Mouse (Mus musculus): ENCODE measurements around the gene Dusp15. TPM values are rescaled to one million over a fixed set of nuclear protein-coding genes. Genes with fewer than 3 reads are reported as not detected.
A peak's percentile ranks its signal among the peaks of the same experiment; 100 is the strongest.

The Dusp15 gene
- polyA plus RNA-seq, 1 experiment from 2014 or later, result not detected

- peak overlapping the region; percentile 62 for H3K9ac ChIP-seq (ENCODE audit: low read length)
- peak overlapping the region; percentile 43 to 47 for H3K4me3 ChIP-seq (ENCODE audit: control insufficient read depth in 1 of 2, insufficient read depth in 1 of 2, low read depth in 1 of 2, low read length in 2 of 2)
- ATAC-seq (ENCODE audit: insufficient number of reproducible peaks, insufficient read depth, low FRiP score, low read depth), result no peak
- peaks cover 3 to 13% of the 10 kb centered on the region in 2 experiments; a peak in 3 of 4 replicates for H3K4me1 ChIP-seq (ENCODE audit: control insufficient read depth in 2 of 2, insufficient read depth in 2 of 2, low read length in 2 of 2)
- H3K36me3 ChIP-seq (ENCODE audit: control insufficient read depth, insufficient read depth, low read length), result no peaks in the 10 kb centered on the region
- H3K27me3 ChIP-seq (ENCODE audit: control insufficient read depth, insufficient read depth, low read length), result peaks cover 86% of the 10 kb centered on the region
- peak overlapping the region; percentile 92 for H3K4me2 ChIP-seq (ENCODE audit: low read length)
- no peak overlapping the region for H3K27ac ChIP-seq (replicated peaks in 1 of 2; ENCODE audit: control insufficient read depth in 1 of 2, insufficient read depth in 1 of 2, low read depth in 2 of 2, low read length in 2 of 2)
- under 1% methylated on average over 62 of the region's 65 CpGs for WGBS
- no peaks in the 10 kb centered on the region for H3K9me3 ChIP-seq (ENCODE audit: control insufficient read depth, low read length)
Observed at GRCm38 (mm10) chr2:152942898-152943515, 8.5 kb downstream of the Dusp15 start.

GRCm38 (mm10) chr2:152941776-152942175 lies 9.7 kb downstream of the Dusp15 start:
- no peak overlapping the region for H3K9ac ChIP-seq (ENCODE audit: low read length)
- WGBS, result 12% methylated on average over 7 of the region's 7 CpGs
- H3K4me2 ChIP-seq (ENCODE audit: low read length), result no peak overlapping the region
- no peaks in the 10 kb centered on the region for H3K9me3 ChIP-seq (ENCODE audit: control insufficient read depth, low read length)
- no peak overlapping the region for H3K27ac ChIP-seq (replicated peaks in 1 of 2; ENCODE audit: control insufficient read depth in 1 of 2, insufficient read depth in 1 of 2, low read depth in 2 of 2, low read length in 2 of 2)
- no peak for ATAC-seq (ENCODE audit: insufficient number of reproducible peaks, insufficient read depth, low FRiP score, low read depth)
- H3K4me3 ChIP-seq (ENCODE audit: control insufficient read depth in 1 of 2, insufficient read depth in 1 of 2, low read depth in 1 of 2, low read length in 2 of 2), result no peak overlapping the region
- peaks cover 3 to 13% of the 10 kb centered on the region in 2 experiments; a peak in 3 of 4 replicates for H3K4me1 ChIP-seq (ENCODE audit: control insufficient read depth in 2 of 2, insufficient read depth in 2 of 2, low read length in 2 of 2)
- peaks cover 78% of the 10 kb centered on the region for H3K27me3 ChIP-seq (ENCODE audit: control insufficient read depth, insufficient read depth, low read length)
- no peaks in the 10 kb centered on the region for H3K36me3 ChIP-seq (ENCODE audit: control insufficient read depth, insufficient read depth, low read length)

GRCm38 (mm10) chr2:152941106-152941505 lies 10.4 kb downstream of the Dusp15 start:
- Histone ChIP-seq H3K36me3 (ENCODE audit: control insufficient read depth, insufficient read depth, low read length) (no peaks in the 10 kb centered on the region), H3K4me1 (ENCODE audit: control insufficient read depth in 2 of 2, insufficient read depth in 2 of 2, low read length in 2 of 2) (peaks cover 3 to 13% of the 10 kb centered on the region in 2 experiments; a peak in 3 of 4 replicates), H3K9ac (ENCODE audit: low read length) (no peak overlapping the region), H3K27ac (replicated peaks in 1 of 2; ENCODE audit: control insufficient read depth in 1 of 2, insufficient read depth in 1 of 2, low read depth in 2 of 2, low read length in 2 of 2) (no peak overlapping the region), H3K4me3 (ENCODE audit: control insufficient read depth in 1 of 2, insufficient read depth in 1 of 2, low read depth in 1 of 2, low read length in 2 of 2) (no peak overlapping the region), H3K9me3 (ENCODE audit: control insufficient read depth, low read length) (no peaks in the 10 kb centered on the region), H3K4me2 (ENCODE audit: low read length) (no peak overlapping the region), H3K27me3 (ENCODE audit: control insufficient read depth, insufficient read depth, low read length) (peaks cover 77% of the 10 kb centered on the region)
- no peak for ATAC-seq (ENCODE audit: insufficient number of reproducible peaks, insufficient read depth, low FRiP score, low read depth)
- WGBS, result 73% methylated on average over 6 of the region's 6 CpGs

- Histone ChIP-seq H3K9ac (ENCODE audit: low read length) (no peak overlapping the region), H3K27ac (replicated peaks in 1 of 2; ENCODE audit: control insufficient read depth in 1 of 2, insufficient read depth in 1 of 2, low read depth in 2 of 2, low read length in 2 of 2) (no peak overlapping the region), H3K4me3 (ENCODE audit: control insufficient read depth in 1 of 2, insufficient read depth in 1 of 2, low read depth in 1 of 2, low read length in 2 of 2) (no peak overlapping the region), H3K4me1 (ENCODE audit: control insufficient read depth in 2 of 2, insufficient read depth in 2 of 2, low read length in 2 of 2) (peaks cover 3 to 13% of the 10 kb centered on the region in 2 experiments; a peak in 3 of 4 replicates), H3K27me3 (ENCODE audit: control insufficient read depth, insufficient read depth, low read length) (peaks cover 74% of the 10 kb centered on the region), H3K36me3 (ENCODE audit: control insufficient read depth, insufficient read depth, low read length) (no peaks in the 10 kb centered on the region), H3K4me2 (ENCODE audit: low read length) (no peak overlapping the region), H3K9me3 (ENCODE audit: control insufficient read depth, low read length) (no peaks in the 10 kb centered on the region)
- WGBS, result 10% methylated on average over 4 of the region's 4 CpGs
- ATAC-seq (ENCODE audit: insufficient number of reproducible peaks, insufficient read depth, low FRiP score, low read depth), result no peak
Observed at GRCm38 (mm10) chr2:152939846-152940245, 11.7 kb downstream of the Dusp15 start.

- Histone ChIP-seq H3K4me2 (ENCODE audit: low read length) (no peak overlapping the region), H3K27ac (replicated peaks in 1 of 2; ENCODE audit: control insufficient read depth in 1 of 2, insufficient read depth in 1 of 2, low read depth in 2 of 2, low read length in 2 of 2) (peak overlapping the region in 1 of 2 experiments; percentile 34; a peak in 1 of 4 replicates), H3K4me1 (ENCODE audit: control insufficient read depth in 2 of 2, insufficient read depth in 2 of 2, low read length in 2 of 2) (peaks cover 11 to 15% of the 10 kb centered on the region in 2 experiments), H3K27me3 (ENCODE audit: control insufficient read depth, insufficient read depth, low read length) (peaks cover 23% of the 10 kb centered on the region), H3K36me3 (ENCODE audit: control insufficient read depth, insufficient read depth, low read length) (no peaks in the 10 kb centered on the region), H3K4me3 (ENCODE audit: control insufficient read depth in 1 of 2, insufficient read depth in 1 of 2, low read depth in 1 of 2, low read length in 2 of 2) (no peak overlapping the region), H3K9ac (ENCODE audit: low read length) (no peak overlapping the region), H3K9me3 (ENCODE audit: control insufficient read depth, low read length) (no peaks in the 10 kb centered on the region)
- WGBS, result 36% methylated on average over 5 of the region's 5 CpGs
- ATAC-seq (ENCODE audit: insufficient number of reproducible peaks, insufficient read depth, low FRiP score, low read depth), result no peak
Observed at GRCm38 (mm10) chr2:152933614-152934013, 17.9 kb downstream of the Dusp15 start.

GRCm38 (mm10) chr2:152933048-152933447 lies 18.4 kb downstream of the Dusp15 start, which contains the start of gene Foxs1:
Gene Foxs1, minus strand, starts transcription at chr2:152933208.
- peak within 1 kb of the TSS; percentile 50; the same call in 1 of the 2 replicates for H3K9ac ChIP-seq (ENCODE audit: low read length)
- peak within 1 kb of the TSS; percentile 39; the same call in 1 of the 2 replicates for H3K4me2 ChIP-seq (ENCODE audit: low read length)
- no peaks in the 10 kb centered on the region for H3K36me3 ChIP-seq (ENCODE audit: control insufficient read depth, insufficient read depth, low read length)
- H3K27ac ChIP-seq (replicated peaks in 1 of 2; ENCODE audit: control insufficient read depth in 1 of 2, insufficient read depth in 1 of 2, low read depth in 2 of 2, low read length in 2 of 2), result peak within 1 kb of the TSS in 1 of 2 experiments; percentile 53; a peak in 2 of 4 replicates
- H3K27me3 ChIP-seq (ENCODE audit: control insufficient read depth, insufficient read depth, low read length), result peaks cover 19% of the 10 kb centered on the region
- peak within 1 kb of the TSS; percentile 6 to 16; a peak in 2 of 4 replicates for H3K4me3 ChIP-seq (ENCODE audit: control insufficient read depth in 1 of 2, insufficient read depth in 1 of 2, low read depth in 1 of 2, low read length in 2 of 2)
- no peaks in the 10 kb centered on the region for H3K9me3 ChIP-seq (ENCODE audit: control insufficient read depth, low read length)
- peak; percentile 43; the same call in 1 of the 2 replicates for ATAC-seq (ENCODE audit: insufficient number of reproducible peaks, insufficient read depth, low FRiP score, low read depth)
- WGBS, result 7% methylated on average over 9 of the region's 9 CpGs
- peaks cover 12 to 20% of the 10 kb centered on the region in 2 experiments for H3K4me1 ChIP-seq (ENCODE audit: control insufficient read depth in 2 of 2, insufficient read depth in 2 of 2, low read length in 2 of 2)

GRCm38 (mm10) chr2:152931456-152932160 lies 19.9 kb downstream of the Dusp15 start:
- Histone ChIP-seq H3K9me3 (ENCODE audit: control insufficient read depth, low read length) (no peaks in the 10 kb centered on the region), H3K4me1 (ENCODE audit: control insufficient read depth in 2 of 2, insufficient read depth in 2 of 2, low read length in 2 of 2) (peaks cover 22 to 23% of the 10 kb centered on the region in 2 experiments), H3K36me3 (ENCODE audit: control insufficient read depth, insufficient read depth, low read length) (no peaks in the 10 kb centered on the region), H3K27me3 (ENCODE audit: control insufficient read depth, insufficient read depth, low read length) (peaks cover 15% of the 10 kb centered on the region), H3K9ac (ENCODE audit: low read length) (peak overlapping the region; percentile 50; the same call in 1 of the 2 replicates), H3K27ac (replicated peaks in 1 of 2; ENCODE audit: control insufficient read depth in 1 of 2, insufficient read depth in 1 of 2, low read depth in 2 of 2, low read length in 2 of 2) (peak overlapping the region; percentile 8 to 70; a peak in 2 of 4 replicates), H3K4me3 (ENCODE audit: control insufficient read depth in 1 of 2, insufficient read depth in 1 of 2, low read depth in 1 of 2, low read length in 2 of 2) (peak overlapping the region; percentile 6 to 16; a peak in 3 of 4 replicates), H3K4me2 (ENCODE audit: low read length) (peak overlapping the region; percentile 39; the same call in 1 of the 2 replicates)
- 52% methylated on average over 10 of the region's 12 CpGs for WGBS
- no peak for ATAC-seq (ENCODE audit: insufficient number of reproducible peaks, insufficient read depth, low FRiP score, low read depth)

Measured in heart, embryonic 14.5 days (tissue).